Mouse (Mus musculus): ENCODE measurements at regions not wholly inside any gene's neighbourhood (a gene's known extent, or its start where the extent isn't known, plus 50 kb on each side); places are given as distances from the start of the nearest gene placed in this dataset.

- peak overlapping the region; percentile 28; the same call in 1 of the 2 replicates for H3K4me2 ChIP-seq (ENCODE audit: low read depth, low read length)
- H3K9ac ChIP-seq (replicated peaks; ENCODE audit: low read depth, low read length) = 0 out of 2 replicates have a peak overlapping the region, but pooled peaks have one; percentile 7
- H3K9me3 ChIP-seq (ENCODE audit: control insufficient read depth, low read length) = no peaks in the 10 kb centered on the region
- no peaks in the 10 kb centered on the region for H3K36me3 ChIP-seq (ENCODE audit: control insufficient read depth, insufficient read depth, low read length)
- peak overlapping the region; percentile 9; the same call in 1 of the 2 replicates for H3K4me3 ChIP-seq (ENCODE audit: low read depth, low read length)
- ATAC-seq (ENCODE audit: low read depth) = peak; percentile 33; the same call in 1 of the 2 replicates
- WGBS = 3% methylated on average over 13 of the region's 13 CpGs
- peaks cover 31% of the 10 kb centered on the region for H3K27me3 ChIP-seq (ENCODE audit: control insufficient read depth, insufficient read depth, low read length)
- no peak overlapping the region; the same call in 1 of the 2 replicates for H3K27ac ChIP-seq (ENCODE audit: low read depth, low read length)
- H3K4me1 ChIP-seq (ENCODE audit: control insufficient read depth, insufficient read depth, low read length) = peaks cover 12% of the 10 kb centered on the region
These were observed 95.1 kb downstream of the Fam53a start for GRCm38 (mm10) chr5:33534345-33534744.

- WGBS = 93% methylated on average over 4 of the region's 4 CpGs
- H3K27ac ChIP-seq (ENCODE audit: low read depth, low read length) = no peak overlapping the region
- H3K4me1 ChIP-seq (ENCODE audit: control insufficient read depth, insufficient read depth, low read length) = peaks cover 12% of the 10 kb centered on the region
- no peaks in the 10 kb centered on the region for H3K36me3 ChIP-seq (ENCODE audit: control insufficient read depth, insufficient read depth, low read length)
- no peak overlapping the region for H3K9ac ChIP-seq (replicated peaks; ENCODE audit: low read depth, low read length)
- no peak overlapping the region for H3K4me2 ChIP-seq (ENCODE audit: low read depth, low read length)
- H3K4me3 ChIP-seq (ENCODE audit: low read depth, low read length) = no peak overlapping the region
- ATAC-seq (ENCODE audit: low read depth) = no peak
- H3K9me3 ChIP-seq (ENCODE audit: control insufficient read depth, low read length) = no peaks in the 10 kb centered on the region
- H3K27me3 ChIP-seq (ENCODE audit: control insufficient read depth, insufficient read depth, low read length) = peaks cover 22% of the 10 kb centered on the region
These were observed 96.2 kb downstream of the Fam53a start for GRCm38 (mm10) chr5:33533185-33533584.

GRCm38 (mm10) chr5:33531263-33531662, 97.5 kb upstream of the Nkx1-1 start:
- ATAC-seq (ENCODE audit: low read depth) = no peak
- Histone ChIP-seq H3K9ac (replicated peaks; ENCODE audit: low read depth, low read length) (no peak overlapping the region), H3K4me3 (ENCODE audit: low read depth, low read length) (no peak overlapping the region), H3K27ac (ENCODE audit: low read depth, low read length) (no peak overlapping the region), H3K27me3 (ENCODE audit: control insufficient read depth, insufficient read depth, low read length) (peaks cover 11% of the 10 kb centered on the region), H3K36me3 (ENCODE audit: control insufficient read depth, insufficient read depth, low read length) (no peaks in the 10 kb centered on the region), H3K9me3 (ENCODE audit: control insufficient read depth, low read length) (no peaks in the 10 kb centered on the region), H3K4me2 (ENCODE audit: low read depth, low read length) (no peak overlapping the region), H3K4me1 (ENCODE audit: control insufficient read depth, insufficient read depth, low read length) (peaks cover 12% of the 10 kb centered on the region)
- WGBS = 95% methylated on average over 1 of the region's 1 CpGs

- no peak for ATAC-seq (ENCODE audit: low read depth)
- Histone ChIP-seq H3K4me3 (ENCODE audit: low read depth, low read length) (no peak overlapping the region), H3K4me1 (ENCODE audit: control insufficient read depth, insufficient read depth, low read length) (peaks cover 7% of the 10 kb centered on the region; the same call in 1 of the 2 replicates), H3K4me2 (ENCODE audit: low read depth, low read length) (no peak overlapping the region), H3K9ac (replicated peaks; ENCODE audit: low read depth, low read length) (no peak overlapping the region), H3K27ac (ENCODE audit: low read depth, low read length) (no peak overlapping the region), H3K27me3 (ENCODE audit: control insufficient read depth, insufficient read depth, low read length) (peaks cover 3% of the 10 kb centered on the region; the same call in 1 of the 2 replicates), H3K9me3 (ENCODE audit: control insufficient read depth, low read length) (no peaks in the 10 kb centered on the region), H3K36me3 (ENCODE audit: control insufficient read depth, insufficient read depth, low read length) (no peaks in the 10 kb centered on the region)
- WGBS = 34% methylated on average over 11 of the region's 13 CpGs
These were observed 96.0 kb upstream of the Nkx1-1 start for GRCm38 (mm10) chr5:33529771-33530170.

GRCm38 (mm10) chr5:33528971-33529670, 95.3 kb upstream of the Nkx1-1 start:
- Histone ChIP-seq H3K9me3 (ENCODE audit: control insufficient read depth, low read length) (no peaks in the 10 kb centered on the region), H3K9ac (replicated peaks; ENCODE audit: low read depth, low read length) (no peak overlapping the region), H3K4me1 (ENCODE audit: control insufficient read depth, insufficient read depth, low read length) (peaks cover 1% of the 10 kb centered on the region; the same call in 1 of the 2 replicates), H3K27me3 (ENCODE audit: control insufficient read depth, insufficient read depth, low read length) (peaks cover 3% of the 10 kb centered on the region; the same call in 1 of the 2 replicates), H3K36me3 (ENCODE audit: control insufficient read depth, insufficient read depth, low read length) (no peaks in the 10 kb centered on the region), H3K4me3 (ENCODE audit: low read depth, low read length) (no peak overlapping the region), H3K27ac (ENCODE audit: low read depth, low read length) (no peak overlapping the region), H3K4me2 (ENCODE audit: low read depth, low read length) (no peak overlapping the region)
- 64% methylated on average over 14 of the region's 14 CpGs for whole genome bisulfite sequencing
- ATAC-seq (ENCODE audit: low read depth) = 0 out of 2 replicates have a peak, but pooled peaks have one; percentile 25

GRCm38 (mm10) chr5:33527750-33528149, 94.0 kb upstream of the Nkx1-1 start:
- Histone ChIP-seq H3K36me3 (ENCODE audit: control insufficient read depth, insufficient read depth, low read length) (no peaks in the 10 kb centered on the region), H3K9me3 (ENCODE audit: control insufficient read depth, low read length) (no peaks in the 10 kb centered on the region), H3K4me2 (ENCODE audit: low read depth, low read length) (no peak overlapping the region), H3K4me3 (ENCODE audit: low read depth, low read length) (no peak overlapping the region), H3K27ac (ENCODE audit: low read depth, low read length) (no peak overlapping the region), H3K4me1 (ENCODE audit: control insufficient read depth, insufficient read depth, low read length) (no peaks in the 10 kb centered on the region), H3K9ac (replicated peaks; ENCODE audit: low read depth, low read length) (no peak overlapping the region), H3K27me3 (ENCODE audit: control insufficient read depth, insufficient read depth, low read length) (peaks cover 3% of the 10 kb centered on the region; the same call in 1 of the 2 replicates)
- WGBS = 52% methylated on average over 10 of the region's 10 CpGs
- ATAC-seq (ENCODE audit: low read depth) = peak; percentile 19; the same call in 1 of the 2 replicates

GRCm38 (mm10) chr5:33527316-33527715, 93.5 kb upstream of the Nkx1-1 start:
- Histone ChIP-seq H3K4me3 (ENCODE audit: low read depth, low read length) (no peak overlapping the region), H3K27me3 (ENCODE audit: control insufficient read depth, insufficient read depth, low read length) (peaks cover 3% of the 10 kb centered on the region; the same call in 1 of the 2 replicates)

GRCm38 (mm10) chr5:33521951-33522742, 88.4 kb upstream of the Nkx1-1 start:
- H3K4me1 ChIP-seq (ENCODE audit: control insufficient read depth, insufficient read depth, low read length) = no peaks in the 10 kb centered on the region
- H3K9me3 ChIP-seq (ENCODE audit: control insufficient read depth, low read length) = no peaks in the 10 kb centered on the region
- H3K27ac ChIP-seq (ENCODE audit: low read depth, low read length) = no peak overlapping the region
- no peak for ATAC-seq (ENCODE audit: low read depth)
- no peak overlapping the region for H3K4me3 ChIP-seq (ENCODE audit: low read depth, low read length)
- WGBS = 66% methylated on average over 16 of the region's 16 CpGs
- H3K36me3 ChIP-seq (ENCODE audit: control insufficient read depth, insufficient read depth, low read length) = no peaks in the 10 kb centered on the region
- H3K27me3 ChIP-seq (ENCODE audit: control insufficient read depth, insufficient read depth, low read length) = peaks cover 4% of the 10 kb centered on the region; the same call in 1 of the 2 replicates
- no peak overlapping the region for H3K4me2 ChIP-seq (ENCODE audit: low read depth, low read length)
- no peak overlapping the region for H3K9ac ChIP-seq (replicated peaks; ENCODE audit: low read depth, low read length)

More at GRCm38 (mm10) chr5:33527316-33527715, 93.5 kb upstream of the Nkx1-1 start:
- H3K4me1 ChIP-seq (ENCODE audit: control insufficient read depth, insufficient read depth, low read length) = no peaks in the 10 kb centered on the region
- ATAC-seq (ENCODE audit: low read depth) = no peak
- H3K27ac ChIP-seq (ENCODE audit: low read depth, low read length) = no peak overlapping the region
- H3K4me2 ChIP-seq (ENCODE audit: low read depth, low read length) = no peak overlapping the region
- no peaks in the 10 kb centered on the region for H3K9me3 ChIP-seq (ENCODE audit: control insufficient read depth, low read length)
- WGBS = 86% methylated on average over 8 of the region's 8 CpGs
- no peaks in the 10 kb centered on the region for H3K36me3 ChIP-seq (ENCODE audit: control insufficient read depth, insufficient read depth, low read length)
- no peak overlapping the region for H3K9ac ChIP-seq (replicated peaks; ENCODE audit: low read depth, low read length)

- H3K4me3 ChIP-seq (ENCODE audit: low read depth, low read length) = no peak overlapping the region
- H3K27ac ChIP-seq (ENCODE audit: low read depth, low read length) = no peak overlapping the region
- no peaks in the 10 kb centered on the region for H3K9me3 ChIP-seq (ENCODE audit: control insufficient read depth, low read length)
- ATAC-seq (ENCODE audit: low read depth) = no peak
- no peaks in the 10 kb centered on the region for H3K4me1 ChIP-seq (ENCODE audit: control insufficient read depth, insufficient read depth, low read length)
- H3K27me3 ChIP-seq (ENCODE audit: control insufficient read depth, insufficient read depth, low read length) = peaks cover 4% of the 10 kb centered on the region; the same call in 1 of the 2 replicates
- WGBS = 81% methylated on average over 10 of the region's 10 CpGs
- H3K9ac ChIP-seq (replicated peaks; ENCODE audit: low read depth, low read length) = no peak overlapping the region
- H3K36me3 ChIP-seq (ENCODE audit: control insufficient read depth, insufficient read depth, low read length) = no peaks in the 10 kb centered on the region
- no peak overlapping the region for H3K4me2 ChIP-seq (ENCODE audit: low read depth, low read length)
These were observed 87.1 kb upstream of the Nkx1-1 start for GRCm38 (mm10) chr5:33520856-33521255.
